Mouse (Mus musculus) ES-E14 (cell line): ENCODE measurements around the gene Noto. TPM values are rescaled to one million over a fixed set of nuclear protein-coding genes. Genes with fewer than 3 reads are reported as not detected.

Source experiments
- DNase-seq: peaks from one replicate; pipeline ENCODE4 v3.0.0-alpha.2; 2013; ENCODE audit warnings: low read depth, low spot score
- H3K27ac ChIP-seq: 2 replicates; pipeline ENCODE4 v1.5.1; 2012; ENCODE audit warnings: low read depth, mild to moderate bottlenecking, low read length, moderate library complexity, mixed read lengths; ENCODE audit not compliant: poor library complexity, insufficient read depth, severe bottlenecking
- H3K36me3 ChIP-seq: 2 replicates; pipeline ENCODE4 v1.6.1; 2012; ENCODE audit warnings: mild to moderate bottlenecking, low read length, moderate library complexity, mixed read lengths; ENCODE audit not compliant: control insufficient read depth, poor library complexity, insufficient read depth, severe bottlenecking
- H3K4me1 ChIP-seq, 2 experiments: fragments of 150-350 bp in 1 of 2; sonication (generic) in 1 of 2; 2 replicates each; pipeline ENCODE4 v1.6.1; 2012; ENCODE audit warnings: low read length in 2 of 2, mild to moderate bottlenecking in 1 of 2, mixed read lengths in 1 of 2; ENCODE audit not compliant: control insufficient read depth in 2 of 2, insufficient read depth in 2 of 2, poor library complexity in 1 of 2
- H3K4me3 ChIP-seq, 2 experiments: fragments of 150-350 bp in 1 of 2; sonication (generic) in 1 of 2; 2 replicates each; pipeline ENCODE4 v1.5.1; 2012; ENCODE audit warnings: low read length in 2 of 2, low read depth in 1 of 2, mild to moderate bottlenecking in 1 of 2, mixed read lengths in 1 of 2; ENCODE audit not compliant: insufficient read depth in 1 of 2, poor library complexity in 1 of 2, severe bottlenecking in 1 of 2
- H3K9ac ChIP-seq: 2 replicates; pipeline ENCODE4 v1.6.1; 2012; ENCODE audit warnings: low read depth, mild to moderate bottlenecking, low read length, mixed read lengths; ENCODE audit not compliant: poor library complexity, insufficient read depth, severe bottlenecking
- H3K9me3 ChIP-seq: fragments of 150-350 bp; sonication (generic); 2 replicates; pipeline ENCODE4 v1.6.1; 2012; ENCODE audit warnings: low read depth, mild to moderate bottlenecking, low read length; ENCODE audit not compliant: control insufficient read depth, insufficient read depth
- CHD2 ChIP-seq: IDR thresholded peaks from 2 replicates; pipeline ENCODE4 v1.6.1; 2014; ENCODE audit warnings: mild to moderate bottlenecking, low read depth, low read length, inconsistent platforms
- HCFC1 ChIP-seq: IDR thresholded peaks from 2 replicates; pipeline ENCODE4 v1.6.1; 2012; ENCODE audit warnings: low read length, inconsistent platforms, borderline replicate concordance; ENCODE audit not compliant: insufficient read depth
- MAFK ChIP-seq: IDR thresholded peaks from 2 replicates; pipeline ENCODE4 v1.6.1; 2014; ENCODE audit warnings: mild to moderate bottlenecking, low read depth, low read length, inconsistent platforms; ENCODE audit not compliant: insufficient read depth
- ZC3H11A ChIP-seq: IDR thresholded peaks from 2 replicates; pipeline ENCODE4 v1.6.1; 2012; ENCODE audit warnings: low read depth, mild to moderate bottlenecking, inconsistent platforms, low read length, borderline replicate concordance
- ZNF384 ChIP-seq: IDR thresholded peaks from 2 replicates; pipeline ENCODE4 v1.6.1; 2012; ENCODE audit warnings: low read depth, low read length, inconsistent platforms
- in situ Hi-C, 2 experiments: fragments of 600-800 bp; cut with MboI; formaldehyde crosslinking; loops; one replicate each; pipeline ENCODE4 v1.15.1; 2025; ENCODE audit warnings: low sequenced_read_pairs in 2 of 2, inconsistent platforms in 1 of 2; ENCODE audit not compliant: unreplicated experiment in 2 of 2
- total RNA-seq: library from RNA; depleted of rRNA; stranded (reverse); fragments of 300-350 nt; gene quantifications from 2 replicates; pipeline ENCODE4 v1.2.3, GENCODE M21; 2012; rRNA removed

The Noto gene
- total RNA-seq, result not detected in 2 replicates

- in situ Hi-C loops, result loop anchor here in 1 of 2 experiments (25.0 kb wide), 1 partner anchor 262 kb away; no protein-coding TSS in a partner anchor
- no peak for DNase-seq
- no peak for TF ChIP-seq CHD2
- TF ChIP-seq HCFC1, result no peak
- Histone ChIP-seq H3K9ac (peak within 1 kb of the TSS; percentile 24), H3K4me3 (peak within 1 kb of the TSS; percentile 27 to 59; a peak in 3 of 4 replicates), H3K9me3 (no peaks in the 10 kb centered on the region), H3K4me1 (peaks cover 0 to 2% of the 10 kb centered on the region in 2 experiments; a peak in 1 of 4 replicates), H3K27ac (no peak within 1 kb of the TSS), H3K36me3 (no peaks in the 10 kb centered on the region)
Measured at GRCm38 (mm10) chr6:85423836-85424379, at the start of gene Noto. Gene Noto (plus strand): TSS chr6:85423886.

- no peak within 1 kb of the TSS for H3K27ac ChIP-seq
- in situ Hi-C loops, result no loop called here
- H3K36me3 ChIP-seq, result no peaks in the 10 kb centered on the region
- TF ChIP-seq MAFK (no peak), ZNF384 (no peak), HCFC1 (no peak)
- H3K4me3 ChIP-seq, result peak within 1 kb of the TSS; percentile 74 to 91
- no peaks in the 10 kb centered on the region for H3K9me3 ChIP-seq
- DNase-seq, result no peak
- peaks cover 3 to 7% of the 10 kb centered on the region in 2 experiments; a peak in 2 of 4 replicates for H3K4me1 ChIP-seq
- peak within 1 kb of the TSS; percentile 68 for H3K9ac ChIP-seq
Measured at GRCm38 (mm10) chr6:85373951-85374733, 49.5 kb upstream of the Noto start, which contains the start of gene Rab11fip5. Gene Rab11fip5 (minus strand): TSS chr6:85374634.

- TF ChIP-seq ZNF384 (no peak), MAFK (no peak), HCFC1 (no peak), ZC3H11A (no peak), CHD2 (no peak)
- in situ Hi-C loops, result no loop called here
- no peak overlapping the region for H3K27ac ChIP-seq
Measured at GRCm38 (mm10) chr6:85374734-85375114, 49.0 kb upstream of the Noto start.

DNA sequence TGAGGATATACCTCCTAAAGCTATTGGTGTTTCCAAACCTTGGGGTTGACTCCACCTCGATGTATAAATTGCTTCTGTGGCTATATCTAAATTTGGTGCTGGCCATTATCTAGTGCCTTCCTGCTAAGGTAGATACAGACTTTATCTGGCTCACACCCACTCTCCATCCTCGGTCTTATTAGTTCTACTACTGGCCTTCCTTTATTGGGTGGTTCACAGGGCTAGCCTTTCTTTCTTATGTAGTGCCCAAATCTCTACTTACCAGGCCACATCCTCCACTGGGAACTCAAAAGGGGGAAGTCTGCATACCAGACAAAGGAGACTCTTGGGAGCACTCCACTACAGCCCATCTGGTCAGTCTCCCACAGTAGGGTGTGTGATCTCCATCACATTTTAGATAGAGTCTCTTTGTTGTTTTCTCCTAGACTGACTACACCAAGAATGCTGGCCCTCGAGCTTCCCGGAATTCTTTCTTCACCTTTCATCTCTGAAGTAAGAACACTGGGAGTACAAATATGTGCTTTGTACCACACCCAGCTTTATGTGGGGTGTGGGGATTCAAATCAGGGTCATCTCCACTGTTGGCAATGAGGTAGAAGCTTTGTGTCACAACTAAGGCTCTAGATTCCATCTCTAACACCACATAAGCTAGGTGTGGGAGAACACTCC lies 46.5 kb upstream of the Noto start:
- DNase-seq, result no peak
- no peaks in the 10 kb centered on the region for H3K9me3 ChIP-seq
- H3K4me1 ChIP-seq, result peaks cover 3 to 5% of the 10 kb centered on the region in 2 experiments; a peak in 2 of 4 replicates
- TF ChIP-seq ZC3H11A (no peak), HCFC1 (no peak), MAFK (no peak), ZNF384 (no peak), CHD2 (no peak)
- no peak overlapping the region for H3K4me3 ChIP-seq
- in situ Hi-C loops, result no loop called here
- H3K27ac ChIP-seq, result no peak overlapping the region
- no peak overlapping the region for H3K9ac ChIP-seq
- no peaks in the 10 kb centered on the region for H3K36me3 ChIP-seq

More at GRCm38 (mm10) chr6:85374734-85375114, 49.0 kb upstream of the Noto start:
- Histone ChIP-seq H3K9me3 (no peaks in the 10 kb centered on the region), H3K9ac (no peak overlapping the region), H3K4me3 (peak overlapping the region; percentile 74 to 91), H3K4me1 (peaks cover 3 to 7% of the 10 kb centered on the region in 2 experiments; a peak in 2 of 4 replicates), H3K36me3 (no peaks in the 10 kb centered on the region)
- peak; percentile 97 for DNase-seq
